Mouse (Mus musculus): ENCODE results near the gene Psmd14. TPM values are rescaled to one million over a fixed set of nuclear protein-coding genes. Genes with fewer than 3 reads are reported as not detected.

Gene Psmd14
- polyA plus RNA-seq, 1 experiment: 70.8 TPM

DNA sequence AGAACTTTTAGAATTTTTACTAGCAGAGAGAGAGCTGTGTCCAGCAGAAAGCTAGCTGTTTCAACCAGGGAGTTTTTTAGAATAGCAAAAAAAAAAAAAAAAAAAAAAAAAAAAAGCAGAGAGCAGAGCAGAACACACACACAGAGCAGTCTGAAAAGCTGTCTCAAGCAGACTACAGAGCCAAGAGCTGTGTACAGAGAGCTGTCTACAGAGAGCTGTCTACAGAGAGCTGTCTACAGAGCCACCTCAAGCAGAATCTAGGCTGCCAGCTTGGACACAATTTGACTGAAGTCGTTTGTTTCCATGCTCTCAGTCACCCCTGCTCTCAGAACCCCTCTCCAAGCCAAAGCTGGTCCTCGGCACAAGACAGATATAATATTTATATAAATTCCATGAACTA is 35.9 kb downstream of the Psmd14 start:
- WGBS: 81% methylated on average over 2 of the region's 2 CpGs
- TF ChIP-seq CTCF (IDR thresholded peaks at IDR 0.05; ENCODE audit: control insufficient read depth, insufficient read depth, low read length) (no peak), POLR2A (IDR thresholded peaks at IDR 0.05; ENCODE audit: borderline replicate concordance, control insufficient read depth, low read depth, low read length) (no peak)
- H3K4me1 ChIP-seq (ENCODE audit: control insufficient read depth, insufficient read depth, low read length): no peaks in the 10 kb centered on the region
- H3K27ac ChIP-seq (ENCODE audit: control insufficient read depth, insufficient read depth, low read depth, low read length, poor library complexity): no peak overlapping the region
- no peak overlapping the region for H3K4me3 ChIP-seq (replicated peaks; ENCODE audit: control insufficient read depth, low read depth, low read length)

DNA sequence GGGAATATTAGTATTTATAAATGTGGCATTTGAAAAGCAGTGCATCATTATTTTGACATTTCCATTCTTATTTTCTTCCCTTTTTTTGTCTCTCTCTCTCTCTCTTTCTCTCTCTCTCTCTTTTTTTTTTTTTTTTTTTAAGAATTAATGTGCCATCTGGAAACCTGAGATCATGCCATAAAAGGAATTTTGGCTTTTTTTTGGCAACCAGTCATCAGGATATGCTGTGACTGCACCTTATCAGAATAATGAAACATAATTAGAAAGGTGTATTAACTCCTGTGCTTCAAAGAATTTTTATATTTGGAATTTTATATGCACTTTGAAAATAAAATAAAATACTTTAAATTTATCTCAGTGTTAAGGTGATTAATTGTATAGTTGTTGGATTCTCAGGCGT is 39.2 kb downstream of the Psmd14 start:
- no peaks in the 10 kb centered on the region for H3K4me1 ChIP-seq (ENCODE audit: control insufficient read depth, insufficient read depth, low read length)
- TF ChIP-seq POLR2A (IDR thresholded peaks at IDR 0.05; ENCODE audit: borderline replicate concordance, control insufficient read depth, low read depth, low read length) (no peak), CTCF (IDR thresholded peaks at IDR 0.05; ENCODE audit: control insufficient read depth, insufficient read depth, low read length) (no peak)

DNA sequence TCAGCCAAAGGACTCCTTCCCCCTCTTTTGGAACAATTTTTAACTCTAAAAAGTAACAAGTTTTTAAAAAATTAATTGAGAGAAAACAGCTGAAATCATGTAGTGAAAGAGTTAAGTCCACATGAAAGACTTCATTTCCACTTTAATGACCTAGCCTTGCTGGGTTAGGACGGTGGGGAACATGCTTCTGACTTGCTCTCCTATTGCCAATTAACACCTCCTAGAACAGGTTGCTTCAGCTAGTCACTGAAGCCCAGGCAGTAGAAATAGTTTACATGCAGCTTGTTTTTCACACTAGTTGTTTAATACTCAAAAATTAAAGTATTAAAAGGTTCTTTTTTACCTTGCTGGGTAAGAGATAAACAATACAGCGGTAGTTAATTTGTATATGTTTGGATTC is 39.8 kb downstream of the Psmd14 start:
- no peak overlapping the region for H3K27ac ChIP-seq (ENCODE audit: control insufficient read depth, insufficient read depth, low read depth, low read length, poor library complexity)
- WGBS: 80% methylated on average over 2 of the region's 2 CpGs
- H3K4me3 ChIP-seq (replicated peaks; ENCODE audit: control insufficient read depth, low read depth, low read length): no peak overlapping the region

More for the DNA sequence above, 39.2 kb downstream of the Psmd14 start:
- WGBS: 89% methylated on average over 1 of the region's 1 CpGs
- Histone ChIP-seq H3K27ac (ENCODE audit: control insufficient read depth, insufficient read depth, low read depth, low read length, poor library complexity) (no peak overlapping the region), H3K4me3 (replicated peaks; ENCODE audit: control insufficient read depth, low read depth, low read length) (no peak overlapping the region)

DNA sequence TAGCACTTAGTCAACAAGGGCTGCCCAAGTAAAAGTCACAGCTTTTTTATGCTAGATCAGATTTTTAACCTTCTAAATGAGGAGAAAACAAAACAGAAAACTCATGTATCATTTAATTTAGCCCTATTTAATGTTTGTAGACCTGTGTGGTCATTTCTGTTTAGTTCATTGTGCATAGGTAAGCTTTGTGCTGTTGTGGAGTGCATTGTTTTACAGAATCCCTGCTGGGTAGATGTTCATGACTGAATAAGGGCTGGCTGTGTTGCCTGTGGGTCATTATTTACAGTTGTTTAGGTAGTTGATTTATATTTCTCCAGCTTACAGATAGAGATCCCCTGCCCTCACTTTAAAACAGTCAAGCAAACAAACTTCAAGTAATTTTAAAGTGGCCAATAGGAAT is 40.9 kb downstream of the Psmd14 start:
- Histone ChIP-seq H3K27ac (ENCODE audit: control insufficient read depth, insufficient read depth, low read depth, low read length, poor library complexity) (no peak overlapping the region), H3K4me1 (ENCODE audit: control insufficient read depth, insufficient read depth, low read length) (no peaks in the 10 kb centered on the region), H3K4me3 (replicated peaks; ENCODE audit: control insufficient read depth, low read depth, low read length) (no peak overlapping the region)
- no peak for TF ChIP-seq CTCF (IDR thresholded peaks at IDR 0.05; ENCODE audit: control insufficient read depth, insufficient read depth, low read length)
- TF ChIP-seq POLR2A (IDR thresholded peaks at IDR 0.05; ENCODE audit: borderline replicate concordance, control insufficient read depth, low read depth, low read length): no peak

More for the DNA sequence above, 39.8 kb downstream of the Psmd14 start:
- no peak for TF ChIP-seq CTCF (IDR thresholded peaks at IDR 0.05; ENCODE audit: control insufficient read depth, insufficient read depth, low read length)
- TF ChIP-seq POLR2A (IDR thresholded peaks at IDR 0.05; ENCODE audit: borderline replicate concordance, control insufficient read depth, low read depth, low read length): no peak
- no peaks in the 10 kb centered on the region for H3K4me1 ChIP-seq (ENCODE audit: control insufficient read depth, insufficient read depth, low read length)

DNA sequence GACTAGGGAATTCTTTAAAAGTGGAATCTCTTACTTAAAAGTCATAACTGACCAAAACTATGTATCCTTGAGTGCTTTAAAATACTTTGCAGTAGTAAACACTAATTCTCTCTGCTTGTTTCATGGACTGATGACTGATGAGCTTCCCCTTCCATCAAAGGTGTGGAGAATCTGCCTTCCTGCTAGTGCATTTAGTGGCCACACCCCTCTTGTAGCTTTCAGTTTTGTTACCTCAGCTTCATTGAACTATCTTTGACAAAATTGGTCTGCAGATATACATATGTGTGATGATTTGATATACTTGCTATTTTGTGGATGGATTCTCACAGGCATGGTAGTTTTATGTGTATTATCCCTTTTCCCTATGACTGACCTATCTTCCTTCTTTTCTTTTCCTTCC is 43.5 kb downstream of the Psmd14 start:
- no peak overlapping the region for H3K4me3 ChIP-seq (replicated peaks; ENCODE audit: control insufficient read depth, low read depth, low read length)
- TF ChIP-seq POLR2A (IDR thresholded peaks at IDR 0.05; ENCODE audit: borderline replicate concordance, control insufficient read depth, low read depth, low read length) (no peak), CTCF (IDR thresholded peaks at IDR 0.05; ENCODE audit: control insufficient read depth, insufficient read depth, low read length) (no peak)
- no peak overlapping the region for H3K27ac ChIP-seq (ENCODE audit: control insufficient read depth, insufficient read depth, low read depth, low read length, poor library complexity)
- no peaks in the 10 kb centered on the region; the same call in 1 of the 2 replicates for H3K4me1 ChIP-seq (ENCODE audit: control insufficient read depth, insufficient read depth, low read length)

DNA sequence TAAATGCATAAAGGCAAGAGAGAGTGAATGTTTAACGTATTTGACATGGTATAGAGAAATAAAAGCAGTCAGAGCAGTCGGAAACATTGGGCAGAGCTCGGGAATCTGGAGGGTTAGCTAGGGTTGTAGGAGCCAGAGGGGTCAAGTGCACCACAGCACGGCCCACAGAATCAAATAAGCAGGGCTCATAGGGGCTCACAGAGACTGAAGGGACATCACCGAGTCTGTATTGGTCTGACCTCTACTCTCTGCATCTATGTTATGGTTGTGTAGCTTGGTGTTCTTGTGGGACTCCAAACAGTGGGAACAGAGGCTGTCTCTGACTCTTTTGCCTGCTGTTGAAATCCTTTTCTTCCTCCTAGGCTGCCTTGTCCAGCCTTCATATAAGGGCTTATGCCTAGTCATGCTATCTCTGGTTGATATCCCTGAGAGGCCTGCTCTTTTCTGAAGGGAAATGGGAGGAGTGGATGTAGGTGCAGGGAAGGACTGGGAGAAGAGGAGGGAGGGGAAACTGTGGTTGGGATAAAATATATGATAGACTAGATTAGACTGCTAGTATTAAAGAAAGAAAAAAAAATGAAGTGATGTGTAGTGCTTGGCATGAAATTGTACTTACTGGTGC is 47.9 kb downstream of the Psmd14 start:
- Histone ChIP-seq H3K4me1 (ENCODE audit: control insufficient read depth, insufficient read depth, low read length) (no peaks in the 10 kb centered on the region; the same call in 1 of the 2 replicates), H3K4me3 (replicated peaks; ENCODE audit: control insufficient read depth, low read depth, low read length) (no peak overlapping the region), H3K27ac (ENCODE audit: control insufficient read depth, insufficient read depth, low read depth, low read length, poor library complexity) (no peak overlapping the region)
- WGBS: 87% methylated on average over 5 of the region's 5 CpGs
- TF ChIP-seq CTCF (IDR thresholded peaks at IDR 0.05; ENCODE audit: control insufficient read depth, insufficient read depth, low read length): no peak
- TF ChIP-seq POLR2A (IDR thresholded peaks at IDR 0.05; ENCODE audit: borderline replicate concordance, control insufficient read depth, low read depth, low read length): no peak

DNA sequence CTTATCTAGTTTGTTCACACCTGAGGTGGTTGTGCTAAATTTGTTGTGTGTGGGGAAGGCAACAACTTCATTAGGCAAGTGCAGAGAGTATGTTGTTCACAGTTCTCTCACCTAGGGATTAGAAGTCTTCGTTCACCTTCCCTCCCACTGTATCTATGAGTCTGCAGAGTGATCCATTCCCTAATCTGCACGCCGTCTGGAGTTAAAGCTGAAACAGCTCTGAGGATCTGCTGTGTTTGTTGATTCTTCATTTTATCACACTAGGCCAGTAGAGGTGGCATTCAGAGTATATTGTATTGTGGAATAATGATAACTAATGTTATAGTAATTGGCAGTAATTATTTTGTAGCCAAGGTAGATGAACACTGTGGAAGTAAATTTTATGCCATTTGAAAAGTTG is 48.5 kb downstream of the Psmd14 start:
- no peak overlapping the region for H3K4me3 ChIP-seq (replicated peaks; ENCODE audit: control insufficient read depth, low read depth, low read length)
- TF ChIP-seq CTCF (IDR thresholded peaks at IDR 0.05; ENCODE audit: control insufficient read depth, insufficient read depth, low read length) (no peak), POLR2A (IDR thresholded peaks at IDR 0.05; ENCODE audit: borderline replicate concordance, control insufficient read depth, low read depth, low read length) (no peak)
- no peak overlapping the region for H3K27ac ChIP-seq (ENCODE audit: control insufficient read depth, insufficient read depth, low read depth, low read length, poor library complexity)
- no peaks in the 10 kb centered on the region; the same call in 1 of the 2 replicates for H3K4me1 ChIP-seq (ENCODE audit: control insufficient read depth, insufficient read depth, low read length)
- 77% methylated on average over 3 of the region's 3 CpGs for WGBS

DNA sequence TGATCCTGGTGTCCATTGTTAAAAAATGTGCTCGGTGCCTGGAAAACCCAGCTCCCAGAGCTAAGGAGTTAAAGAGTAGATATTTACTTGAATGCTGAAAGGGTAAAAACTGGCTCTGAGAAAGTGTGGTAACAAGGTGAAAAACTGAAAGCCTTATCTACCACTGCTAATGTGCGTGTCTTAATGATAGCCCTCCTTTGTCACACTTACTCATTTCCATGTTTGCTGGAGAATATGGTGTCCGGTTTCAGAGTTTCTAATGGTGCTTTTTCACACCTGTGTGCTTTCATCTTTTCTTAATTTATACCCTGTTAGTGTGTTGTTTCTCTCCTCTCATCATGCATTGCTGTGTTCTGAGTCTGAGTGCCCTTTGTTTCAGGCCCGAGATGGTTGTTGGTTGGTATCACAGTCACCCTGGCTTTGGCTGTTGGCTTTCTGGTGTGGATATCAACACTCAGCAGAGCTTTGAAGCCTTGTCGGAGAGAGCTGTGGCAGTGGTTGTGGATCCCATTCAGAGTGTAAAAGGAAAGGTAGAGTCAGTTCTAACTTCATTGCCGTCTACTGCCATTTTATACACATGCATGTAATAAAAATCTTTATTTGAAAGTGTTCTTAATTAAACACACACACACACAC is 53.1 kb downstream of the Psmd14 start:
- Histone ChIP-seq H3K4me1 (ENCODE audit: control insufficient read depth, insufficient read depth, low read length) (no peaks in the 10 kb centered on the region; the same call in 1 of the 2 replicates), H3K4me3 (replicated peaks; ENCODE audit: control insufficient read depth, low read depth, low read length) (no peak overlapping the region), H3K27ac (ENCODE audit: control insufficient read depth, insufficient read depth, low read depth, low read length, poor library complexity) (no peak overlapping the region)
- no peak for TF ChIP-seq CTCF (IDR thresholded peaks at IDR 0.05; ENCODE audit: control insufficient read depth, insufficient read depth, low read length)
- no peak for TF ChIP-seq POLR2A (IDR thresholded peaks at IDR 0.05; ENCODE audit: borderline replicate concordance, control insufficient read depth, low read depth, low read length)
- 83% methylated on average over 6 of the region's 6 CpGs for WGBS

Data from bone marrow, adult 2 months (tissue).